Mouse (Mus musculus) CH12.LX (cell line): Measurements from ENCODE around the gene Ppm1l. TPM values are rescaled to one million over a fixed set of nuclear protein-coding genes. Genes with fewer than 3 reads are reported as not detected.
A peak's percentile ranks its signal among the peaks of the same experiment; 100 is the strongest.

Experiments
- DNase-seq: peaks from one replicate; pipeline ENCODE4 v3.0.0-alpha.2; 2013; ENCODE audit errors: extremely low read depth
- H3K27ac ChIP-seq: 2 replicates; pipeline ENCODE4 v1.5.1; 2012; ENCODE audit warnings: low read depth, mild to moderate bottlenecking, control low read depth, moderate library complexity; ENCODE audit not compliant: insufficient read depth
- H3K27me3 ChIP-seq: replicated peaks from 2 replicates; pipeline ENCODE3; 2012; ENCODE audit warnings: inconsistent platforms
- H3K36me3 ChIP-seq, 2 experiments: replicated peaks in 1 of 2; 2 replicates each; pipeline versions ENCODE3 to v1.6.1; 2012; ENCODE audit warnings: inconsistent platforms in 1 of 2, low read length in 1 of 2, mild to moderate bottlenecking in 1 of 2, mixed read lengths in 1 of 2, moderate library complexity in 1 of 2; ENCODE audit not compliant: control insufficient read depth in 1 of 2, insufficient read depth in 1 of 2
- H3K4me1 ChIP-seq, 2 experiments: 2 replicates each; pipeline ENCODE4 v1.6.1; 2012; ENCODE audit warnings: inconsistent platforms in 1 of 2, moderate library complexity in 1 of 2; ENCODE audit not compliant: insufficient read depth in 2 of 2, control insufficient read depth in 1 of 2
- H3K4me2 ChIP-seq: 2 replicates; pipeline ENCODE4 v1.6.1; 2012; ENCODE audit warnings: low read depth, mild to moderate bottlenecking, control low read depth; ENCODE audit not compliant: poor library complexity, insufficient read depth, severe bottlenecking
- H3K4me3 ChIP-seq, 3 experiments: fragments of 150-350 bp in 1 of 3; sonication (generic) in 1 of 3; replicated peaks in 1 of 3; 2 replicates each; pipeline versions ENCODE3 to v1.5.1; 2011 to 2012; ENCODE audit warnings: low read depth in 2 of 3, low read length in 2 of 3, mild to moderate bottlenecking in 2 of 3, moderate library complexity in 2 of 3, control low read depth in 1 of 3, improper control_type of control experiment in 1 of 3, inconsistent platforms in 1 of 3, mixed read lengths in 1 of 3; ENCODE audit not compliant: poor library complexity in 1 of 3
- H3K79me2 ChIP-seq: replicated peaks from 2 replicates; pipeline ENCODE4 v1.6.1; 2012; ENCODE audit warnings: mild to moderate bottlenecking, moderate library complexity; ENCODE audit not compliant: control insufficient read depth, poor library complexity, insufficient read depth, severe bottlenecking; ENCODE audit errors: extremely low read depth
- H3K9ac ChIP-seq: 2 replicates; pipeline ENCODE4 v1.6.1; 2012; ENCODE audit warnings: low read depth, mild to moderate bottlenecking, control low read depth, moderate library complexity; ENCODE audit not compliant: insufficient read depth
- H3K9me3 ChIP-seq: replicated peaks from 2 replicates; pipeline ENCODE3; 2012; ENCODE audit warnings: low read length, inconsistent platforms, mixed read lengths
- BHLHE40 ChIP-seq: IDR thresholded peaks from 2 replicates; pipeline ENCODE4 v1.6.1; 2011; ENCODE audit warnings: mild to moderate bottlenecking, low read depth, low read length, improper control_type of control experiment
- CHD2 ChIP-seq: IDR thresholded peaks from 2 replicates; pipeline ENCODE4 v1.6.1; 2011; ENCODE audit warnings: low read length, improper control_type of control experiment
- E2F4 ChIP-seq: IDR thresholded peaks from 2 replicates; pipeline ENCODE4 v1.6.1; 2011; ENCODE audit warnings: low read depth, low read length, improper control_type of control experiment; ENCODE audit not compliant: insufficient replicate concordance
- ETS1 ChIP-seq: conservative IDR thresholded peaks from 2 replicates; pipeline ENCODE4 v1.6.1; 2012; ENCODE audit warnings: low read depth, mild to moderate bottlenecking, inconsistent platforms, low read length, improper control_type of control experiment, moderate library complexity
- GABPA ChIP-seq: IDR thresholded peaks from 2 replicates; pipeline ENCODE4 v1.6.1; 2012; ENCODE audit warnings: low read depth, low read length, improper control_type of control experiment, inconsistent platforms; ENCODE audit not compliant: insufficient replicate concordance
- HCFC1 ChIP-seq: IDR thresholded peaks from 2 replicates; pipeline ENCODE4 v1.6.1; 2012; ENCODE audit warnings: low read depth, mild to moderate bottlenecking, inconsistent platforms, low read length, improper control_type of control experiment
- IRF4 ChIP-seq: IDR thresholded peaks from 2 replicates; pipeline ENCODE4 v1.6.1; 2014; ENCODE audit warnings: low read depth, mild to moderate bottlenecking, inconsistent platforms, low read length, improper control_type of control experiment
- JUND ChIP-seq: conservative IDR thresholded peaks from 2 replicates; pipeline ENCODE4 v1.6.1; 2011; ENCODE audit warnings: low read depth, low read length, improper control_type of control experiment
- KAT2A ChIP-seq: IDR thresholded peaks from 2 replicates; pipeline ENCODE4 v1.6.1; 2012; ENCODE audit warnings: low read length, improper control_type of control experiment, inconsistent platforms; ENCODE audit not compliant: insufficient replicate concordance
- MAX ChIP-seq: IDR thresholded peaks from 2 replicates; pipeline ENCODE4 v1.6.1; 2011; ENCODE audit warnings: low read length, improper control_type of control experiment
- MAZ ChIP-seq: IDR thresholded peaks from 2 replicates; pipeline ENCODE4 v1.6.1; 2012; ENCODE audit warnings: low read depth, mild to moderate bottlenecking, inconsistent platforms, low read length, improper control_type of control experiment, moderate library complexity
- MXI1 ChIP-seq: IDR thresholded peaks from 2 replicates; pipeline ENCODE4 v1.6.1; 2011; ENCODE audit warnings: mild to moderate bottlenecking, low read depth, low read length, improper control_type of control experiment
- MYC ChIP-seq: IDR thresholded peaks from 2 replicates; pipeline ENCODE4 v1.6.1; 2011; ENCODE audit warnings: low read depth, mild to moderate bottlenecking, improper control_type of control experiment, low read length
- NRF1 ChIP-seq: IDR thresholded peaks from 2 replicates; pipeline ENCODE4 v1.6.1; 2014; ENCODE audit warnings: low read depth, mild to moderate bottlenecking, inconsistent platforms, low read length, improper control_type of control experiment, moderate library complexity
- PAX5 ChIP-seq: IDR thresholded peaks from 2 replicates; pipeline ENCODE4 v1.6.1; 2012; ENCODE audit warnings: low read length, inconsistent platforms, mixed read lengths
- POLR2A ChIP-seq: IDR thresholded peaks from 2 replicates; pipeline ENCODE4 v1.6.1; 2011; ENCODE audit warnings: low read depth, mild to moderate bottlenecking, improper control_type of control experiment, low read length
- POLR2AphosphoS2 ChIP-seq: IDR thresholded peaks from 2 replicates; pipeline ENCODE4 v1.6.1; 2011; ENCODE audit warnings: low read depth, low read length, improper control_type of control experiment
- SIN3A ChIP-seq: IDR thresholded peaks from 2 replicates; pipeline ENCODE4 v1.6.1; 2012; ENCODE audit warnings: low read length, improper control_type of control experiment, inconsistent platforms
- TBP ChIP-seq: conservative IDR thresholded peaks from 2 replicates; pipeline ENCODE4 v1.6.1; 2011; ENCODE audit warnings: low read depth, low read length, improper control_type of control experiment
- USF1 ChIP-seq: IDR thresholded peaks from 2 replicates; pipeline ENCODE4 v1.6.1; 2014; ENCODE audit warnings: low read depth, mild to moderate bottlenecking, inconsistent platforms, low read length, improper control_type of control experiment
- USF2 ChIP-seq: conservative IDR thresholded peaks from 2 replicates; pipeline ENCODE4 v1.6.1; 2011; ENCODE audit warnings: low read depth, low read length, improper control_type of control experiment
- ZKSCAN1 ChIP-seq: IDR thresholded peaks from 2 replicates; pipeline ENCODE4 v1.6.1; 2012; ENCODE audit warnings: low read depth, inconsistent platforms, low read length, improper control_type of control experiment, borderline replicate concordance
- dilution Hi-C: fragments of 300-500 bp; cut with MboI; formaldehyde crosslinking; loops from 2 replicates; pipeline ENCODE4 v1.14.3; 2020; ENCODE audit warnings: low sequenced_read_pairs; ENCODE audit not compliant: extremely low pct_unique_long_range_greater_than_20kb, extremely low pct_ligation_motif_present
- in situ Hi-C: fragments of 300-500 bp; cut with MboI; formaldehyde crosslinking; loops from 3 replicates; pipeline ENCODE4 v1.14.3; 2019; ENCODE audit warnings: low sequenced_read_pairs, low pct_ligation_motif_present, low pct_unique_long_range_greater_than_20kb, mixed read lengths
- polyA plus RNA-seq: library from polyadenylated mRNA; unstranded; fragments of >175 nt; gene quantifications from 2 replicates; pipeline ENCODE4 v1.2.1, GENCODE M21; 2012; ENCODE audit warnings: low read depth; ENCODE audit not compliant: insufficient read length
- total RNA-seq, 2 experiments: library from RNA; depleted of rRNA; stranded (reverse); fragments of 300-350 nt in 1 of 2; fragments of >200 nt in 1 of 2; gene quantifications; 2 replicates each; pipeline ENCODE4 v1.2.3; 2012 to 2014

The Ppm1l gene
- total and polyA plus RNA-seq, 3 experiments: 0.68 to 2.4 (median 1.7) TPM

DNA sequence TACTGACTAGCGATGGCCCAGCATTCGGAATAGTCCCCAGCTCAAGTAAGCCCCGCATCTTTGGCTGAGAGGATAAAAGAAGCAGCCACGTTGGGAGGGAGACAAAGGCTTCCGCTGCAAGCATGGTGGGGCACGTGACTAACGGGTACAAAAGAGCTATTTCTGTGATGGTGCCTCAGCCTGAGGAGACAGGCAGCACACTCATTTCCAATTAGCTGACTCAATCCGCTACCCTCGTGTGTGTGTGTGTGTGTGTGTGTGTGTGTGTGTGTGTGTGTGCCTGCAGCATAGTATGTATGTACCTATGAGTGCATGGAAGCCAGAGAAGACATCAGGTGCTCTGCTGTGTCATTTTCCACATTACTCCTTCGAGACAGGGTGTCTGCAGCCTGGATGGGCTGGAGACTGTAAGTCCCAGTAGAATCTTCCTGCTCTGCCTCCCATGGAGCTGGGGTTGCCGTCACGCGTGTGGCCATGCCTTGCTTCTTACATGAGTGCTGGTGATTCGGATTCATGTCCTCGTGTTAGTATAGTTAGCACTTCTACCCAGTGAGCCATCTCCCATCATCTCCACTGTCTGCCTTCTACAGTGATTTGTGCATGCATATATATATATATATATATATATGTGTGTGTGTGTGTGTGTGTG, 41.9 kb upstream of the Ppm1l start (continued):
- TF ChIP-seq SIN3A (0 out of 2 replicates have a peak, but pooled peaks have one; percentile 26), KAT2A (no peak), MXI1 (no peak), MYC (0 out of 2 replicates have a peak, but pooled peaks have one; percentile 36), NRF1 (no peak), MAZ (no peak), PAX5 (no peak), BHLHE40 (peak; percentile 96), CHD2 (no peak), E2F4 (no peak), USF2 (peak; percentile 58), ZKSCAN1 (no peak), TBP (no peak), GABPA (no peak), IRF4 (peak; percentile 96)

DNA sequence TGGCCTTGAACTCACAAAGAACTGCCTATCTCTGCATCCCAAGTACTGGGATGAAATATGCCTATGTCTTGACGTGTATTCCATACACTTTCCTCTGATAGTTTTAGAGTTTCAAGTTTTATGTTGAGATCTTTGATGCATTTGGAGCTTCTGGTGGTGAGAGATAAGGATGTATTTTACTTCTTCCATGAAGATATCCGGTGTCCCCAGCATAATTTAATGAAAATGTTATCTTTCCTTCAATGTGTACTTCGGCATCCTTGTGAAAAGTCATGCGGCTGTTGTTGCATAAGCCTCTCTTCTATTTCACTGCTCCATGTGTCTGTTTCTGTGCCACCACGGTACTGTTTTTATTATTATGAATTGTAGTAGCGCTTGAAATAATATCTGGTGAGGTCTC, 38.0 kb upstream of the Ppm1l start:
- Histone ChIP-seq H3K4me3 (no peak overlapping the region), H3K9ac (no peak overlapping the region), H3K4me1 (peaks cover 9 to 12% of the 10 kb centered on the region in 2 experiments), H3K36me3 (no peaks in the 10 kb centered on the region), H3K27me3 (no peaks in the 10 kb centered on the region), H3K4me2 (no peak overlapping the region), H3K79me2 (no peaks in the 10 kb centered on the region), H3K27ac (no peak overlapping the region), H3K9me3 (peaks cover 4% of the 10 kb centered on the region)
- in situ Hi-C loops: no loop called here
- TF ChIP-seq HCFC1 (no peak), MYC (no peak), MAZ (no peak), JUND (no peak), MAX (no peak), USF1 (no peak), POLR2AphosphoS2 (no peak), POLR2A (no peak), IRF4 (no peak), ETS1 (no peak), USF2 (no peak)
- DNase-seq: no peak
- dilution Hi-C loops: no loop called here
